Mouse (Mus musculus) thymus, adult 2 months (tissue): ENCODE data around the gene Crybg3. TPM values are rescaled to one million over a fixed set of nuclear protein-coding genes. Genes with fewer than 3 reads are reported as not detected.
A peak's percentile ranks its signal among the peaks of the same experiment; 100 is the strongest.
"Not testable (repeated sequence)": the region's sequence is repeated elsewhere in the genome, so short reads cannot be mapped to it uniquely, and the experiment has no call there.

Source experiments
- DNase-seq: peaks from one replicate; pipeline ENCODE4 v3.0.0; 2021
- H3K27ac ChIP-seq: fragments of 200-500 bp; 2 replicates; pipeline ENCODE4 v1.5.1; 2012; ENCODE audit warnings: low read length, control low read depth; ENCODE audit not compliant: control insufficient read depth, insufficient read depth
- H3K27me3 ChIP-seq: fragments of 200-500 bp; 2 replicates; pipeline ENCODE4 v1.6.1; 2012; ENCODE audit warnings: mild to moderate bottlenecking, low read length, moderate library complexity, mixed read lengths; ENCODE audit not compliant: control insufficient read depth, insufficient read depth
- H3K36me3 ChIP-seq: fragments of 200-500 bp; 2 replicates; pipeline ENCODE4 v1.6.1; 2012; ENCODE audit warnings: mild to moderate bottlenecking, low read length, moderate library complexity; ENCODE audit not compliant: control insufficient read depth, insufficient read depth
- H3K4me1 ChIP-seq: fragments of 200-500 bp; replicated peaks from 2 replicates; pipeline ENCODE4 v1.6.1; 2012; ENCODE audit warnings: low read length; ENCODE audit not compliant: control insufficient read depth, insufficient read depth
- H3K4me3 ChIP-seq: fragments of 200-500 bp; 2 replicates; pipeline ENCODE4 v1.5.1; 2012; ENCODE audit warnings: mild to moderate bottlenecking, low read length, control low read depth, moderate library complexity; ENCODE audit not compliant: control insufficient read depth, insufficient read depth
- CTCF ChIP-seq: fragments of 200-500 bp; IDR thresholded peaks from 2 replicates; pipeline ENCODE4 v1.5.1; 2012; ENCODE audit warnings: mild to moderate bottlenecking, control low read depth, low read length, moderate library complexity, borderline replicate concordance; ENCODE audit not compliant: control insufficient read depth, poor library complexity, insufficient read depth; ENCODE audit errors: extremely low read depth
- POLR2A ChIP-seq: fragments of 200-500 bp; IDR thresholded peaks from 2 replicates; pipeline ENCODE4 v1.6.1; 2012; ENCODE audit warnings: mild to moderate bottlenecking, low read length, control low read depth, moderate library complexity; ENCODE audit not compliant: control insufficient read depth, poor library complexity, insufficient read depth; ENCODE audit errors: extremely low read depth
- WGBS: fragments of 180-500 bp; shearing (Covaris S2); methylation state at CpG from one replicate; pipeline ENCODE4 v1.1.7; 2018; 5-methylcytosine and 5-hydroxymethylcytosine counted together
- polyA plus RNA-seq: library from polyadenylated mRNA; depleted of rRNA; stranded (reverse); fragments of >200 nt; gene quantifications from 2 replicates; pipeline ENCODE4 v1.2.3, GENCODE M21; 2012

The Crybg3 gene
- polyA plus RNA-seq, 1 experiment, result 1.0 TPM

DNA sequence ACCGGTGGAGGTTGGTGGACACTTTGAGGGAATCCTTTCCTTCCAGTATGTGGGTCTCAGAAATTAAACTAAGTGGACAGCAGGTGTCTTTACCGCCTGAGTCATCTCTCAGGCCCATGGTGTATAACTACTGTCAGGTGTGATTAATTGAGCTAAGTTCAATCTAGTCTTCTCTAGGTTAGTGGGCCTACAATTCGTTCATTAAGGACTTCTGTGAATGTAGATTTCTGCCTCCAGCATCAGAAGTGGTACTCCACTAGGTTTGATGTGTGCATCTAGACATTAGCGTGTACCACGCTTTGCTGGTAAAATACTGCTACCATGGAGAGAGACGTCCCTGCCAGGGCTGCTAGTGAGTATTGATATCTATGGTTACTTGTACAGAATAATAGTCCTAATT lies 128.2 kb downstream of the Crybg3 start:
- TF ChIP-seq CTCF (no peak), POLR2A (no peak)
- H3K36me3 ChIP-seq, result peaks cover 10% of the 10 kb centered on the region
- H3K27ac ChIP-seq, result no peak overlapping the region
- no peak for DNase-seq
- no peak overlapping the region for H3K4me3 ChIP-seq
- H3K4me1 ChIP-seq, result no peaks in the 10 kb centered on the region
- H3K27me3 ChIP-seq, result no peaks in the 10 kb centered on the region
- WGBS, result 59% methylated on average over 6 of the region's 6 CpGs

DNA sequence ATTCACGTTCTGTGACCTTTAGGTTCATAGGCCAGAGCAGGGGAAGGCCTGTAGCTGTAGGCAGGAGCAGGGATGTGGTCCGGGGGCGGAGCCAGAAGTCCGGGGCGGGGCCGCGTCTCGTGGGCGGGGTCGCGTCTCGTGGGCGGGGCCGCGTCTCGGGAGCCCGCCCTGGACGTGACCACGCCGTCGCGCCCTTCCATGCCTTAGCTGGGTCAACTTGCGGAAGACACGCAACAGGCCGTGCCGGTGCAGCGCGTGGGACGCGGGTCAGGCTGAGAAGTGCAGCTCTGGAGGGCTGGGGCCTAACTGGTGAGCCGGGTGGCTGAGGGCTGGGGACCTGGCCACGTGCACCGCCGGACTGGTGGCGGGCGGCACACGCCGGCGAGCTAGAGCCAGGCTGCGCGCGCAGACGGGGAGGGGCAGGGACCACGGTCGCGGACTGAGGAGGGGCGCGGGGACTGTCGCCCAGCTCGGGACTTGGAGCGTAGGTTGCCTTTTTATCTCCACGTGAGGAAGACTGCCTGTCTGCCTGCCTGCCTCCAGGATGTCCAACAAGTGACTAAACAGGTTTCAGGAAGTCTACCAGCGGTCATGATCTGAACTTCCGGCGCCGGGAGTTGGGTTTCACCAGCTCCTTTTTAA lies 129.0 kb downstream of the Crybg3 start, which contains the start of gene Riox2:
Gene Riox2, plus strand, starts transcription at position 139 of the 642 bp plus-strand sequence.
- Histone ChIP-seq H3K4me3 (peak within 1 kb of the TSS; percentile 77), H3K4me1 (no peaks in the 10 kb centered on the region), H3K27ac (no peak within 1 kb of the TSS), H3K27me3 (no peaks in the 10 kb centered on the region), H3K36me3 (peaks cover 6% of the 10 kb centered on the region)
- DNase-seq, result peak; percentile 84
- WGBS, result 1% methylated on average over 56 of the region's 56 CpGs
- TF ChIP-seq POLR2A, result peak; percentile 39; the same call in 1 of the 2 replicates
- peak; percentile 45; the same call in 1 of the 2 replicates for TF ChIP-seq CTCF

GRCm38 (mm10) chr16:59469846-59470245 lies 130.9 kb downstream of the Crybg3 start:
- no peak overlapping the region for H3K4me3 ChIP-seq
- no peaks in the 10 kb centered on the region for H3K36me3 ChIP-seq
- no peak for TF ChIP-seq CTCF
- no peak for TF ChIP-seq POLR2A
- H3K27ac ChIP-seq, result no peak overlapping the region
- H3K27me3 ChIP-seq, result no peaks in the 10 kb centered on the region
- WGBS, result 3% methylated on average over 1 of the region's 1 CpGs
- H3K4me1 ChIP-seq, result no peaks in the 10 kb centered on the region
- DNase-seq, result no peak

- H3K4me1 ChIP-seq, result peaks cover 8% of the 10 kb centered on the region
- no peaks in the 10 kb centered on the region for H3K36me3 ChIP-seq
- H3K4me3 ChIP-seq, result no peak overlapping the region
- WGBS, result 94% methylated on average over 6 of the region's 6 CpGs
- no peaks in the 10 kb centered on the region for H3K27me3 ChIP-seq
- DNase-seq, result no peak
- no peak overlapping the region for H3K27ac ChIP-seq
- TF ChIP-seq CTCF (no peak), POLR2A (no peak)
Observed at GRCm38 (mm10) chr16:59463973-59464372, 136.8 kb downstream of the Crybg3 start.

DNA sequence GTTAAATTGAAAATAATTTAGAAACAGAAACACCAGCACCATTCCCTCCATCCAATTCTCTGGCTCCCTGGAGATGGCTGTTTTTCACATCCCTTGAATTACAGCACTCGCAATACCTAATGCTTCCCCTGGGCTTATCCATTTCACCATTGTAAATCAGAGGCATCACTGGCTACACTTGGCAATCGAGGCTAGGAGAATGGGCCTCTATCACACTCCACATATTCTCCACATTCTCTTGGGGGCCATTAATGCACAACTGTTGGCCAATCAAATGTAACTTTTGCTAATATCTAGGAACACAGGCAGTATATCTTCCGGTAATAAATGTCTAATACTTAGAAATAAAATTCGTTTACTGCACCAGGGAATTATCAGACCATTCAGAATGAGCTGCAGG lies 137.2 kb downstream of the Crybg3 start:
- WGBS, result 95% methylated on average over 4 of the region's 4 CpGs
- Histone ChIP-seq H3K27ac (no peak overlapping the region), H3K4me3 (no peak overlapping the region), H3K27me3 (no peaks in the 10 kb centered on the region), H3K36me3 (no peaks in the 10 kb centered on the region), H3K4me1 (peaks cover 12% of the 10 kb centered on the region)
- no peak for DNase-seq
- TF ChIP-seq POLR2A (no peak), CTCF (no peak)

GRCm38 (mm10) chr16:59459259-59459861 lies 141.4 kb downstream of the Crybg3 start:
- WGBS, result 8% methylated on average over 5 of the region's 5 CpGs
- not testable (repeated sequence) for H3K36me3 ChIP-seq, H3K27ac ChIP-seq, H3K27me3 ChIP-seq, H3K4me3 ChIP-seq
- peaks cover 12% of the 10 kb centered on the region for H3K4me1 ChIP-seq
- peak; percentile 58 for DNase-seq
